Mouse (Mus musculus) right cerebral cortex, adult 2 months (tissue): ENCODE results near the gene Tmpo.

Experiments
- DNase-seq, 2 experiments: peaks; one replicate each; pipeline ENCODE4 v3.0.0; 2021 to 2022; ENCODE audit warnings: low spot score in 2 of 2

The Tmpo gene

GRCm38 (mm10) chr10:91180761-91181460, at the start of gene Tmpo:
TSS of gene Tmpo (minus strand) at chr10:91181315.
- no peak for DNase-seq

- DNase-seq: no peak
Observed at GRCm38 (mm10) chr10:91230400-91230799, 49.3 kb upstream of the Tmpo start.

GRCm38 (mm10) chr10:91229518-91229961, 48.4 kb upstream of the Tmpo start:
- DNase-seq: peak; percentile 25 to 42

GRCm38 (mm10) chr10:91228924-91229517, 47.9 kb upstream of the Tmpo start:
- no peak for DNase-seq

- no peak for DNase-seq
Observed at GRCm38 (mm10) chr10:91227034-91227433, 45.9 kb upstream of the Tmpo start.

- no peak for DNase-seq
Observed at GRCm38 (mm10) chr10:91222398-91223236, 41.5 kb upstream of the Tmpo start.

- no peak for DNase-seq
Observed at GRCm38 (mm10) chr10:91208899-91209667, 28.0 kb upstream of the Tmpo start.

GRCm38 (mm10) chr10:91208461-91208860, 27.3 kb upstream of the Tmpo start:
- no peak for DNase-seq

- no peak for DNase-seq
Observed at GRCm38 (mm10) chr10:91207275-91207674, 26.2 kb upstream of the Tmpo start.

- no peak for DNase-seq
Observed at GRCm38 (mm10) chr10:91205632-91206031, 24.5 kb upstream of the Tmpo start.

GRCm38 (mm10) chr10:91200581-91200980, 19.5 kb upstream of the Tmpo start:
- no peak for DNase-seq

- DNase-seq: no peak
Observed at GRCm38 (mm10) chr10:91199238-91199780, 18.2 kb upstream of the Tmpo start.

GRCm38 (mm10) chr10:91197704-91198103, 16.6 kb upstream of the Tmpo start:
- DNase-seq: no peak

- DNase-seq: no peak
Observed at GRCm38 (mm10) chr10:91196778-91197177, 15.7 kb upstream of the Tmpo start.

GRCm38 (mm10) chr10:91195680-91196079, 14.6 kb upstream of the Tmpo start:
- no peak for DNase-seq

GRCm38 (mm10) chr10:91195091-91195490, 14.0 kb upstream of the Tmpo start:
- no peak for DNase-seq

- peak; percentile 78 to 81 for DNase-seq
Observed at GRCm38 (mm10) chr10:91191851-91192250, 10.7 kb upstream of the Tmpo start.

- DNase-seq: no peak
Observed at GRCm38 (mm10) chr10:91189476-91189875, 8.4 kb upstream of the Tmpo start.

- DNase-seq: no peak
Observed at GRCm38 (mm10) chr10:91188684-91189287, 7.7 kb upstream of the Tmpo start.

- DNase-seq: peak; percentile 95
Observed at GRCm38 (mm10) chr10:91187872-91188271, 6.8 kb upstream of the Tmpo start.

- DNase-seq: peak in 1 of 2 experiments; percentile 23
Observed at GRCm38 (mm10) chr10:91187349-91187748, 6.2 kb upstream of the Tmpo start.
